Mouse (Mus musculus) urinary bladder, postnatal 14 days (tissue): ENCODE measurements around the gene Gm5617.
"Not testable (repeated sequence)": the region's sequence is repeated elsewhere in the genome, so short reads cannot be mapped to it uniquely, and the experiment has no call there.

ENCODE experiments used
- DNase-seq: peaks from one replicate; pipeline ENCODE4 v3.0.0; 2021; ENCODE audit warnings: low spot score

Gene Gm5617

DNA sequence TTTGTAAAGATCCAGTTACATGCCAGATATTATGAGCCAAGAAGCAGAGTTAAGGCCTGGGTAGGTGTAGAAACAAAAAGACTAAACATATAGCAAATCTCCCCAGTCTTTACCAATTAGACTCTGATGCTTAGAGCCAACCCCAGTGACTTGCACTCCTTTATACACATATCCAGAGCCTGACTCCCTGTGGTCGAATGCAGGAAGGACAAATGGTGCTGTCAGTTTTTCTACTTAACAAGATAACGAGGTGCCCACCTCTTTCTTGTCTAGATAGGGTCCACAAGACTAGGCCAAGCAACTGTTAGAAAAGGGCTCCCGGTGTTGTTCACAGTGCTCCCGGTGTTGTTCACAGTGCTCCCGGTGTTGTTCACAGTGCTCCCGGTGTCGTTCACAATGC lies 6.0 kb downstream of the Gm5617 start:
- no peak for DNase-seq

DNA sequence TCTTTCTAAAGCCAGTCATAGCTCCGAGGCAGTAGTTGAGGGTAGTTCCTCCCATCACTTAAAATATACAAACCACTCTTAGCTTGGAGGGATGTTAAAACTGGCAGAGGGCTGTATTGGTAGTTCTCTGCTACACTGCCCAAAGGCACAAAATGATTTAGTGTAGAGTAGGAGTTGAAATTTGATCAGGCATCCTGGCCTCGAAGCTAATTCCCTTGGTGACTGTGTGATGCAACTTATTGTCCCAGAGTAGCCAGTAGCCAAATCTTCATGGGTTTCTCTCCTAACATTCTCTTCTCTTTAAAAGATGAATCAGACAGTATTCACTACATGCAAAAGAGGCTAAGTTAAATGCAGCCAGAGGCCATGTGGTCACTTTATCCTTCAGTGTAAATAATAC lies 7.8 kb downstream of the Gm5617 start:
- no peak for DNase-seq

DNA sequence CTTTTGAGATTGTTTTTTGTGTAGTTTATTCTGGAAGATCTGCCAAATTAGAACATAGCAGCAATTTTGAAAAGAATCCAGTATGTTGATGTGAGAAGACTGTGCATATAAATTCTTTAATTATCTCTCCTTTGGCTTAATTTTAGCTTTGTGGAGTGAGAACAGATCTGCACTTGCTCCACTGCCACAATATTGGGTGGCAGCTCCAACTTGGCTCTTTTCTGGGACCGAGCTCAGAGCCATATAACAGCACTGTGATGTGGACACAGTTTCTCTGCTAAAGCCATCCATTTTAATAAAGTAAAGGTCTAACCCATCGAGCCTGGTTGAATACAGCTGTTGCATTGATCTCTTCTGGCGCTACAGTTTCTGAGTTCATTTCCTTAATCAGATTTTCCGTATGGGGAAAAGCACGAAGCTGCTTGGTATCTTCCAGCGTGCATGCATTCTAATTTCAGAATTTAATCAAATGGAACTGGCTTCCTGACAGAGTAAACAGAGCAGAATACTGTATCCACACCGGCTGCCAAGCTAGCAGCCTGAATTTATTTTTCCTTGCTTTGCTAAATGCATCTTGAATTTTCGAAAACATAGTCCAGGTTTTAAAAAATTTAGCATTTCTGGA lies 9.6 kb downstream of the Gm5617 start:
- no peak for DNase-seq

- DNase-seq: no peak
Observed at GRCm38 (mm10) chr9:48510134-48510533, 14.9 kb downstream of the Gm5617 start.

GRCm38 (mm10) chr9:48515332-48515731 lies 20.1 kb downstream of the Gm5617 start:
- DNase-seq: no peak

GRCm38 (mm10) chr9:48516615-48517371 lies 21.6 kb downstream of the Gm5617 start:
- DNase-seq: no peak

- no peak for DNase-seq
Observed at GRCm38 (mm10) chr9:48517372-48518130, 22.3 kb downstream of the Gm5617 start.

GRCm38 (mm10) chr9:48520405-48520804 lies 25.2 kb downstream of the Gm5617 start:
- not testable (repeated sequence) for DNase-seq

DNA sequence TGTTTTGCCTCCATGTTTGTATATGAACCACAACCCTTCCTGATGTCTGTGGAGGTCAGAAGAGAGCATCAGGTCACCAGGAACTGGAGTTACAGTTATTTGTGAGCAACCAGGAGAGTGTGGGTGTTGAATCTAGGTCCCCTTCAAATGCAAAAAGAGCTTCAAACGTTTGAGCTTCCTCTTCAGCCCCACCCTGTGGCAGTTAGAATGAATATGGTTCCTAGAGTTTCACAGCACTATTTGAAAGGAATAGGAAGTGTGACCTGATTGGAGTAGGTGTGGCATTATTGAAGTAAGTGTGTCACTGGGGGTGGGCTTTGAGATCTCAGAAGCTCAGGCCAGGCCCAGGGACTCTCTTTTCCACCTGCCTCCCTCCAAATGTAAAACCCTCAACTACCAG lies 30.3 kb downstream of the Gm5617 start:
- no peak for DNase-seq

DNA sequence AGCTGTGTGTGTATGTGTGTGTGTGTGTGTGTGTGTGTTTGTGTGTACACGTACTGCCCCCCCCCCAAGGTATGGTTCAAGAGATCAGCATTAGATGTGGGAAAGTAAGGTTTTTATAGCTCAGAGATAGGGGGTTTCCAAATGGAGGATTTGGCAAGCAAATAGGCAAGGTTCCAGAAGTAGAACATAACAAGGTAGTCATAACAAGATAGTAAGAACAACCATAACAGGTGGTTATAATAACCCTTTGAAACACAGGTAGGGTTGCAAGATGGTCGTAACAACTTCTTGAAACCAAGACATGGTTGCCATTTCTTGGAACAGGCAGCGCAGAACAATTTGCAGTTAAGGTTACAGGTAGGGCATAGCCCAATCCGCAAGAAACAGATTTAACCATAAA lies 31.3 kb downstream of the Gm5617 start:
- DNase-seq: no peak

- DNase-seq: no peak
Observed at GRCm38 (mm10) chr9:48531294-48531693, 36.1 kb downstream of the Gm5617 start.

DNA sequence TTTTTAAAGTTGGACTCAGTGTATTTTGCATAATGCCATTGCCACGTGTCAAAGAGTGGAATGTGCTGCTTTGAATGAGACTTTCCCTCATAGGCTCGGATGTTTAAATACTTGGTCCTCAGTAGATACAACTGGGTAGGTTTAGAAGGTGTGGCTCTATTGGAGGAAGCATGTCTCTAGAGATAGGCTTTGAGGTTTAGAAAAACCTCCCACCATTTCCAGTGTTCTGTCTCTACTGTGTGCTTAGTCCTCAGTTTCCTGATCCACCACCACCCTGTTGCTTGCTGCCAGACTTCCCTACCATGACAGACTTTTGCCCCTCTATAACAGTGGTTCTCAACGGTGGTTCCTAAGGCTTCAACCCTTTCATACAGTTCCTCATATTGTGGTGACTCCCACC lies 37.0 kb downstream of the Gm5617 start:
- no peak for DNase-seq

- DNase-seq: no peak
Observed at GRCm38 (mm10) chr9:48532730-48533129, 37.5 kb downstream of the Gm5617 start.

GRCm38 (mm10) chr9:48536414-48536813 lies 41.2 kb downstream of the Gm5617 start:
- DNase-seq: no peak

DNA sequence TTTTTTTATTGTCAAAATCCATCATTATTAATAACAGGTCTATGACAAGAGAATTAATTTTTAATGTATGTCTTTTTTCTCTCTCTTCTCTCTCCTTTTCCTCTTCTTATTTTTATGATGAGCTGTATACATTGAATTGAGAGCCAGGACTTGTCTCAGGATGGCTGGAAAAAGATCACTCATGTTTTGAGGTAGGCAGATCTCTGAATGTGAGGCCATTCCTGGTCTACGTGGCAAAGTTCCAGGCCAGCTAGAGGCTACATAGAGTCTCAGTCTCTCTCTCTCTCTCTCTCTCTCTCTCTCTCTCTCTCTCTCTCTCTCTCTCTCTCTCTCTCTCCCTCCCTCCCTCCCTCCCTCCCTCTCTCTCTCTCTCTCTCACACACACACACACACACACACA lies 42.4 kb downstream of the Gm5617 start:
- DNase-seq: not testable (repeated sequence)

DNA sequence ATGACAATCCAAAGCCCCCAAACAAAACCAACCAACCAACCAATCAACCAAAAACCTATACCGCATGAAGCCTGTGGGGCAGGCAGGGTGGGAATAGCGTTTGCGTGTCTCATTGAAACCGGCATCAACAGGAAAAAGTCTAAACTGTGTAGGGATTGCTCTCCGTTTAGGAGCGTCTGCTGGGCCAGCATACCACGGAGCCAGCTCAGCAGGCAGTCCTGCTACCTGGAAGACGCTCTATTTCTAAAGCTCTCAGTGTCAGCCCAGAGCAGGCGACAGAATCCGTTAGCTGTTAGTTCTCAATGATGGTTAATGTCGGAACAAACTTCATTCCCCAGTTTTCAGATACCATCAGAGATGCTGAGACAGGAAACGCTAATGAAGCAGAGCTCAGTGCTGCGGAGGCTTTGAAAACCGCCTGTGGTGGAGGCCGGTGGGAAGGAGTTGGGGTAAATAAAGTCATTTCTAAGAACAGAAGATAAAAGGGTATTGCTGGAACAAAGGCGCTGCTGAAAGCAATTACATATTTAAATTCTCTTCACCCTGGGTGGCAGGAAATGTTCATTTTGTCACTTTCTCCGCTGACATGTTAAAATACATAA lies 42.9 kb downstream of the Gm5617 start:
- no peak for DNase-seq

- DNase-seq: no peak
Observed at GRCm38 (mm10) chr9:48538688-48539087, 43.4 kb downstream of the Gm5617 start.
